Mouse (Mus musculus) A20 (cell line): ENCODE measurements around the gene Rab20.

Experiments used
- DNase-seq: peaks from one replicate; pipeline ENCODE4 v3.0.0-alpha.2; 2011; ENCODE audit warnings: low read depth, low spot score

Gene Rab20

DNA sequence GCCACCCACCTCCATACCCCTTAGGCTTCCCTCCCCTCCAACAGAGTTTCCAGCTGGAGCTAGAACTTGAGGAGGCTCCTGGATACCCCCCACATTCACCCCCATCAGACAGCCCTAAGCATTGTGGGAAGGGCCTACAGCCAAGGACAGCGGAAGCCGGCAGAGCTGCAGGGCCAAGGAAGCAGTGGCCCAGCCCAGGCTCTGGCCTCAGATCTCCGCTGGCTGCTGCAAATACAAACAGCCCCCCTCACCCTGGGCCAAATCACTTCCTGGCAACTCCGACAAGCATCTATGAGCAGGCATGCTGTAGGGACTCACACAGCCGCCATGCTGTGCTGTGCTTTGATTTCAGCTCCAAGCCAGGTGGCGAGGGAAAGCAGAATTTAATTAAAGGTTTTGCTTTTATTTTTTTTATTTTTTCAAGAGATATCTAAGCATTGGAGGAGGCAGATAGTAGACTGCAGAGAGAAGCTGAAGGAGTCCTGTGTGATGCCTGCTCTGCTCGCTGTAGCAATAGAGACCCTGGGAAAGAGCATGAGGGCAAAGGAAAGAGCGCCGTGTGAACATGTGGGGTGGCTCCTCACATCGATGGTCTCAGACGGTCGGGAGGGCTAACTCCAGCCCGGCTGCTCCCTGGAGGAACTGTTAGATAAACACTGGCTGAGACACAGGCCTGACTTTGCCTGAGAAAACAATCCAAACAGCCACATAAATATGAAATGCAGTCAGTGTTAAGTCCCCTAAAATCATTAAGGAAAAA, 72.6 kb downstream of the Rab20 start:
- DNase-seq = no peak

DNA sequence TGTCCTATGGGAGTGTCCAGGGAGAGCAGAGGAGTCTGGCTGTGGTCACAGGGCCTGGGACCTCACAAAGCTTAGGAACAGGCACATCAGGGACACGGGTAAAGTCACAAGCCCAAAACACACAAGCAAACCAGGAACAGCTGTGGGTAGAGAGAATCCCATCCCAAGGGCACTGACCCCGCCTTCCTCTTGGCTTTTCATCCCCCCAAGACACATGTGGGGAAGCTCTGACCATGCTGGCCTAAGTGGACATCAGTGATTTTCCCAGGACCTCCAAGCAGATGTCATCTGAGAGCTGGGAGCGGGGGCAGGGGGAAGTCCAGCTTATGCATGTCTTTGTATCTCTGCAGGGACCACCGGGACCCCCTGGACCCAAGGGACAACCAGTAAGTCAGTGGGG, 73.9 kb downstream of the Rab20 start:
- no peak for DNase-seq

DNA sequence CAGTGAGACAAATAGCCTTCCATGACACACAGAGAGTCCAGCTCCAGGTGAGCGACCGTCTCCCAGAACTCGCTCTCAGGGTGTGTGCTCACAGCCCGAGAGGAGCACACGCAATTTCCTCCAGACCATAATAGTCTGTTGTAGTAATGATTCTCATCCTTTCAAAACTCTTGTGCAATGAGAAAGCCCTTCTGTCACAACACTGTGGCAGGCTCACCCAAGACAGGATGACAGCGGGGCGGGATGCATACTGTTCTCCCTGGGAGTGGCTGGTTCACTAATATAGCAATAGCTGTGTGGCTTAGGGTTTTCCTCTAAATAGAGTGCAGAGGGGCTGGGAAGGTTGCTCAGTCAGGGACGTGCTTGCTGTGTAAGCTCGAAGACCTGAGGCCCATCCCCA, 74.7 kb downstream of the Rab20 start:
- DNase-seq = no peak
